Mouse (Mus musculus) c-Kit-positive CD71-negative TER-119-negative erythroid progenitor cells, embryonic 14.5 days (primary cell): ENCODE results near the gene Vwa5a.

Experiments used
- DNase-seq: peaks from one replicate; pipeline ENCODE4 v3.0.0-alpha.2; 2013; ENCODE audit warnings: low read depth

Vwa5a gene

GRCm38 (mm10) chr9:38718102-38718501, at the start of gene Vwa5a:
Gene Vwa5a, plus strand, starts transcription at chr9:38718268.
- no peak for DNase-seq

- DNase-seq: no peak
These were observed 45.2 kb upstream of the Vwa5a start for GRCm38 (mm10) chr9:38672887-38673286.

DNA sequence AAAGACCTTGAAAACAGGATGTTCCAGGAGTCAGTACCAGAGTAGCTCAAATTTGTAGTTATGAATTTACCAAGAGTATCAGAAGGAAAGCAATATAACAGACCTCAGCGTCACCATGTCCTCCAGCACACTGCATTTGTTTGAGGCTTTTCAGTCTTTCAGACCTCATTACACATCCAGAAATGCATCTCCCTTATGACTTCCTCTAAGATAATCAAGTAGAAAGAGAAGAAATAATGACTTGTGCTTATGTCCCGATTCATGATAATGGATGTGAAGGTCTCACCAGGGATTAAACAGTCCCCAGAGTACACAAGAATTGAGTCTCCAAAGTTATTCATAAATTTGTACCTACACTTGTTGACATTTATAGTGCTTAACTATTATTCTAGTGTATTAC, 43.6 kb upstream of the Vwa5a start, which contains the start of gene Olfr918:
Olfr918 (minus strand) TSS at position 101 of the 400 bp plus-strand sequence.
- DNase-seq: no peak

DNA sequence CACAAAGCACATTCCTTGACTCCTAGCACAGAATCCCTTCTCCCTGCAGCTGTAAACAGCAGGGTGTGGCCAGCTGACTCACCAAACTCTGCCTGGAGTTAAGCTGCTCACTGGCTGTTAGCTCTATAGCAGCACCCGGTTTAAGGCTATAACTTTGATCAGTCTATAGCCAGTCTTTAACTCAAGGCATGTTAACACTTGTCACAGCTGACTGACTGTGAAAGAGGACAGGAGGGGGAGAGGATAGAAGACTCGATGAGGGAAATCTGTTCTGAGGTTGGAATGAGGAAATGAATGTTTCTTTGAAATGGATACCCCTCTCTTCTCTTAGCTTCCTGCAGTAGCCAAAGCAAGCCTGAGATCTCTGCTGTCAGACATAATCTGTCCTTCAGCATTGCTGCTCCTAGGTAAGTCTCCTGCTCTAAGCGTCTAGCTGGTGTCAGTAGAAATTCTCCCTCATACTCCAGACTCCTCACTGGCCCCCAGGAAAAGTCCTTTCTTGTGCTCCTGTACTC, 916 bp downstream of the Vwa5a start:
- no peak for DNase-seq

DNA sequence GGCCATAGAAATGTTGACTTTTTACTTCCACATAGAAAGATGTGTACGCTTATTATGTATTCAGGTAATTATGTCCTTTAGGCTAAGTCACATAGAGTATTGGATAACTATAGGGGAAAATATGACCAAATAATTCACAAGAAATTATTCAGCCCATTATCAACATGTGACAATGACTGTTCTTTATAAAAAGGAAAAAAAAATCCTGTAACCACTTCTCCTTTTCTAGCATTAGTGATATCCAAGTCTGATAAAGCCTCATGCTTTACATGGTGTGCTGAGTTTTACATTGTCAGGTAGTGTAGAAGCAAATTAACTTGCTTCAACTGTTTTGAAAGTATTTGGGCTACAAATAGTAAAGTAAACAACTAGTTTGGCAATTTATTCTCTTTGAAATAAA, 6.0 kb downstream of the Vwa5a start:
- DNase-seq: no peak

DNA sequence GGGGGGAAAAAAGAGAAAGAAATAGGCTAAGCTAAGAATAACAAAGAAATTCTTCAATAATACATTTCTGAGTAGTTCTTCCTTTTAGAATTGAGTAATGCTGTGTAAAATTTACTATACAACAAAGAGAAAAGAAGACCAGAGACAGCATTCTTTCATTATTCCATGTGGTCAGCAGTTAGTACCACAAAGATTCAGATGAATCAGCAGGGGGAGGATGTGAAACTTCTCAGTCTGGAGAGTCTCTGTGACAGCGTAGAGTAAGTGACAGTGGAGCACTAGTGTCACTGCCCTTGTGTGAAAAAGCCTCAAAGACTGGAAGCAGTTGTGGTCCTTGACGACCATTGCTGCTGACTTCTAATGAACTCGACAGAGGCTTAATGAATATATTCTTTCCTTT, 10.2 kb downstream of the Vwa5a start:
- no peak for DNase-seq

DNA sequence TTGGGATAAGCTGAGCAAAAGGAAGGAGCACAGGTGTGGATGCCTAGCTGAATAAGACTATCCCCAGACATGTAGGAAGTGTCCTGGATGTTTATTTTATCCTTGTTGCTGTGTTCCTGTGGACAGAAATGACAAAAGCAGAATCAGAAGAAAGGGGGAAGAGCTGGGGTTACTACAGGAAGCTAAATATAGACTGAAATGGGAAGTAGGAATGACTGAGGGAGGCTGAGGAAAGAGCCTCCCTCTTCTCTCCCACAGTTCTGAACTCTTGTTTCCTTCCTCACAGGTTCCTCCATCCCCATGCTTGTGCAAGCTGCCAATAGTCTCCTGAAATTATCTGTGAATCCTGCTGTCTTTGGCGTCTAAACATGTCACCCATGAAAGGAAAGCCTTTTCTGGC, 23.3 kb downstream of the Vwa5a start:
- DNase-seq: no peak

DNA sequence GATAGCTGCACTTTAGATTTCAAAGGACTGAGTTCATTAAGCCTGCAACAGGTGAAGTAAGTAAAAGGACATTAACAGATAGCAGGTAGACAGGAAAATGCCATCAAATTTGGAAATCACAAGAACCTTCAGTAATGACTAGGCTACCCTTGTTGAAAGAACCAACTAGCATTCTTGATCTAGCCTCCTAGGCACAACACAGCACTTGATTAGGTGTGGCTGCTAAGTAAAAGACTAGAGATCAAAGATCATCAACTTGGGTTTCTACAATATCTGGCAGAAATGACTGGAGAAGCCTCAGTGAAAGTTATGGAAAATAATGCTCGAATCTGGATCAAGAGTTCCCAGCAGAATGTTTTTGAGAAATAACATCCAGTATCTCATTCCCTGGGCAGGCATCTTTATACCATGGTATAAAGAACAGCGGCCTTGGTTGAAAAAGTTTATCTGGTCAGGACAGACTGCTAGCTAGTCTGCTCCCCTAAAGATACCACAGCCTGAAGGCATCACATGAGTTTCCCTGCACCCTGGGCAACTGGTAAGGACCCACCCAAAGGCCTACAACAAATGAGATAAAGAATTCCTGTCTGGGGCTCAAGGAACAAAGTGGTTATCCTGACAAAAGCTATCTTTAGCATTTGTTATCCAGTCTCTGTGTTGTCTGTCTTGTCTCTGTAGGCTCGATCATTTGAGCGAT, 26.7 kb downstream of the Vwa5a start:
- DNase-seq: no peak

DNA sequence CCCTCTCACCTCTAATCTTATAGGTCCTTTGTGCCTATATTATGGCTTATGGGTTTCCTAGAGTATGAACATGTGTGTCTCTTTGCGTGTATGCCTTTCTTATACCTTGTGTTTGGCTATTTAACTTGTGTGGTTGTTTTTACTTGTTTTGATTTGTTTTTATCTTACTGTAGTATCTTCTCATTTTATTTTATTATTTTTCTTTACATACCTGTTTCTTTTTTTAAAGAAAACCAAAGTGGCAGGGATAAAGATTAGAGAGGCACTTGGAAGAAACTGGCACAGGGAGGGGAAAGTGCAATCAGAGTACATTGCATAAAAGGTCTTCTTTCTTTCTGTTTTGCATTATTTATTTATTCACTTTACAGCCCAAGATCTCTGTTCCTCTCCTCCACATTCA, 33.9 kb downstream of the Vwa5a start, which contains the start of gene Olfr920:
Olfr920 (plus strand) TSS at position 301 of the 400 bp plus-strand sequence.
- DNase-seq: no peak

GRCm38 (mm10) chr9:38772768-38773167, 54.7 kb downstream of the Vwa5a start, which contains the start of gene Olfr921:
Gene Olfr921, plus strand, starts transcription at chr9:38773068.
- no peak for DNase-seq

DNA sequence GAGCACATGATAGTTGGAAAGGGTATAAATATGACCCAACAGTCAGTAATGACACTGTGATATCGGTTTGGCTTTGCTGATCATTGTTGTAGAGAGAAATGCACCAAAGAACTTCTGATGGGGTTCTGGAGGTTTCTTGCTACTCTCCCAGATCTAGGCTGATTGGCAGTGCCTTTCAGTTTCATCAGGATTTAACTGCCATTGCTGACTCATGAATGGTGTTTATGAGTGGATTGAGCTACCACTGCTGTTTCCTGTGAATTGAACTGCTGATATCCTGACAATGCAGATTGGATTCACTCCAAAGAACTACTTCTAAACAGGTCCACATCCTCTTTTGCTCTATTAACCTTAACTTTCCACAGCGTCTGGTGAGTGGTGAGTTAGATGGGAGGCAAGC, 74.6 kb downstream of the Vwa5a start:
- no peak for DNase-seq
